Mouse (Mus musculus) intestine, postnatal 0 days (tissue): ENCODE results near the gene Stxbp6. TPM values are rescaled to one million over a fixed set of nuclear protein-coding genes. Genes with fewer than 3 reads are reported as not detected.

Experiments used
- ATAC-seq: fragments of 200-750 bp; cut with Nextera tagmentation; 2 replicates; pipeline ENCODE4 v1.8.0; 2017; ENCODE audit warnings: mild to moderate bottlenecking, moderate TSS enrichment, moderate library complexity
- H3K27ac ChIP-seq: fragments of 300-500 bp; sonication (generic); 2 replicates; pipeline ENCODE4 v1.5.1; 2014; ENCODE audit warnings: mild to moderate bottlenecking, low read depth, low read length, moderate library complexity
- H3K27me3 ChIP-seq: fragments of 300-500 bp; sonication (generic); replicated peaks from 2 replicates; pipeline ENCODE4 v1.6.1; 2014; ENCODE audit warnings: low read length, mixed read lengths; ENCODE audit not compliant: control insufficient read depth, insufficient read depth
- H3K36me3 ChIP-seq: fragments of 300-500 bp; sonication (generic); 2 replicates; pipeline ENCODE4 v1.6.1; 2014; ENCODE audit warnings: mild to moderate bottlenecking, moderate library complexity; ENCODE audit not compliant: control insufficient read depth, insufficient read depth
- H3K4me1 ChIP-seq: fragments of 300-500 bp; sonication (generic); replicated peaks from 2 replicates; pipeline ENCODE4 v1.6.1; 2014; ENCODE audit warnings: antibody characterized with exemption, low read length, mixed read lengths; ENCODE audit not compliant: control insufficient read depth, insufficient read depth
- H3K4me2 ChIP-seq: fragments of 300-500 bp; sonication (generic); replicated peaks from 2 replicates; pipeline ENCODE4 v1.6.1; 2014; ENCODE audit warnings: low read depth, mild to moderate bottlenecking, moderate library complexity
- H3K4me3 ChIP-seq: fragments of 300-500 bp; sonication (generic); 2 replicates; pipeline ENCODE4 v1.5.1; 2014; ENCODE audit warnings: low read depth, low read length
- H3K9ac ChIP-seq: fragments of 300-500 bp; sonication (generic); 2 replicates; pipeline ENCODE4 v1.6.1; 2014; ENCODE audit warnings: mild to moderate bottlenecking, low read depth, low read length
- H3K9me3 ChIP-seq: fragments of 300-500 bp; sonication (generic); 2 replicates; pipeline ENCODE4 v1.6.1; 2016; ENCODE audit warnings: mixed run types; ENCODE audit not compliant: control insufficient read depth
- CTCF ChIP-seq: sonication (generic); IDR thresholded peaks from 2 replicates; pipeline ENCODE4 v1.5.1; 2016; ENCODE audit warnings: low read depth, mild to moderate bottlenecking, control low read depth, antibody characterized with exemption, moderate library complexity
- WGBS: fragments of 180-500 bp; shearing (Covaris S2); extraction: QIAGEN DNeasy Blood & Tissue Kit; methylation state at CpG from one replicate; pipeline ENCODE4 v1.1.7; 2014; 5-methylcytosine and 5-hydroxymethylcytosine counted together
- polyA plus RNA-seq: library from polyadenylated mRNA; unstranded; fragments of >200 nt; fragmentation: Nextera tagmentation; extraction: Ambion mirVana; gene quantifications from 2 replicates; pipeline ENCODE4 v1.2.1, GENCODE M21; 2015

Stxbp6 gene
- polyA plus RNA-seq, 1 experiment from 2014 or later, result 9.2 TPM

- no peak for ATAC-seq
- no peak for TF ChIP-seq CTCF
These were observed 215.1 kb downstream of the Stxbp6 start for GRCm38 (mm10) chr12:44859454-44859853.

GRCm38 (mm10) chr12:44858110-44858885 lies 216.2 kb downstream of the Stxbp6 start:
- 29% methylated on average over 4 of the region's 4 CpGs for WGBS
- H3K9ac ChIP-seq, result no peak overlapping the region
- no peak overlapping the region for H3K27ac ChIP-seq
- H3K27me3 ChIP-seq, result no peaks in the 10 kb centered on the region
- no peak overlapping the region for H3K4me2 ChIP-seq
- peak; percentile 53 for ATAC-seq
- no peaks in the 10 kb centered on the region for H3K36me3 ChIP-seq
- H3K4me1 ChIP-seq, result 0 out of 2 replicates have a peak, but pooled peaks cover 2% of the 10 kb centered on the region
- no peak overlapping the region for H3K4me3 ChIP-seq
- no peaks in the 10 kb centered on the region for H3K9me3 ChIP-seq
- TF ChIP-seq CTCF, result no peak

More at GRCm38 (mm10) chr12:44859454-44859853, 215.1 kb downstream of the Stxbp6 start:
- WGBS, result 41% methylated on average over 5 of the region's 5 CpGs
- H3K4me2 ChIP-seq, result no peak overlapping the region
- no peak overlapping the region for H3K4me3 ChIP-seq
- no peak overlapping the region for H3K9ac ChIP-seq
- no peaks in the 10 kb centered on the region for H3K27me3 ChIP-seq
- H3K36me3 ChIP-seq, result no peaks in the 10 kb centered on the region
- H3K9me3 ChIP-seq, result no peaks in the 10 kb centered on the region
- H3K27ac ChIP-seq, result no peak overlapping the region
- H3K4me1 ChIP-seq, result 0 out of 2 replicates have a peak, but pooled peaks cover 2% of the 10 kb centered on the region

DNA sequence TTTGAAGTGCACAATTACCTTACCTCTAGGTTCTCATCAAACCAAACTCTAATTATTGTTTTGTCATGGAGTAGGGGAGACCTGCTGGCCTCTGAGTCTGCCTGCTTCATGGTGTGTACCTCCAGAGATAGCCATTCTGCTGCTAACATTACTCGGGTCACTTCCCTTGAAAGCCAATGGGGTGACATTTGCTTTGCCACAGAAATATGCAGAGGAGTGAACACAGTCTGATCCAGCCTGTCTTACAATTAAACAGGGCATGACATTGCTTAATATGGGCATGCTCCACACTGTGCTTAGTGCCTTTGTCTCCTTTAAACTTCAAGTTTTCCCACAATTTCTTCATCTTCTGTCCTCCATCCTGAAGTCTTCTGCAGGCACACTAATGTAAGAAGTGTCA lies 222.5 kb downstream of the Stxbp6 start:
- WGBS, result 76% methylated on average over 1 of the region's 1 CpGs
- TF ChIP-seq CTCF, result no peak
- H3K4me2 ChIP-seq, result no peak overlapping the region
- no peak for ATAC-seq
- no peak overlapping the region for H3K9ac ChIP-seq
- no peaks in the 10 kb centered on the region for H3K27me3 ChIP-seq
- no peaks in the 10 kb centered on the region for H3K4me1 ChIP-seq
- H3K9me3 ChIP-seq, result no peaks in the 10 kb centered on the region
- H3K36me3 ChIP-seq, result no peaks in the 10 kb centered on the region
- no peak overlapping the region for H3K4me3 ChIP-seq
- H3K27ac ChIP-seq, result no peak overlapping the region

DNA sequence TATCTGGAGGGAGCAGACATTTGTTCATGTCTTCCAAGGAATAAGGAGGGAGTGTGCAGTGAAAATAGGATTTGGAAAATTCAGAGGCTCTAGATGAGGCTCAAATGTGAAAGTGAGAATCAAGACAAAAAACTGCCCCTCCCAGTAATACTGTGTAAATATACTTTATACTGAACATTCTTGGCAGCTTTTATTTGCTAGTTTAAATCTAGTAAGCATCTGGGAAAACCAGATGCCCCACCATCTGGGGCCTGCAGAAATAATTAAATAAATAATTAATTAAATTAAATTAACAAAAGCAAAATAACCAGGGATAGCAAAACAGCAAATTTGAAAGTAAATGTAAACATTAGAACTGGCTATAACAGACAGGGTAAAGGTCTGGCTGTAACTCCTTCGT lies 224.0 kb downstream of the Stxbp6 start:
- Histone ChIP-seq H3K27ac (no peak overlapping the region), H3K4me3 (no peak overlapping the region), H3K9ac (no peak overlapping the region), H3K4me1 (no peaks in the 10 kb centered on the region), H3K27me3 (no peaks in the 10 kb centered on the region), H3K36me3 (no peaks in the 10 kb centered on the region), H3K9me3 (no peaks in the 10 kb centered on the region), H3K4me2 (no peak overlapping the region)
- TF ChIP-seq CTCF, result no peak
- no peak for ATAC-seq
- 51% methylated on average over 1 of the region's 1 CpGs for WGBS

- H3K27me3 ChIP-seq, result no peaks in the 10 kb centered on the region
- H3K4me2 ChIP-seq, result no peak overlapping the region
- H3K4me1 ChIP-seq, result no peaks in the 10 kb centered on the region
- no peak overlapping the region for H3K4me3 ChIP-seq
- WGBS, result 25% methylated on average over 3 of the region's 3 CpGs
- peak; percentile 64; the same call in 1 of the 2 replicates for ATAC-seq
- H3K36me3 ChIP-seq, result no peaks in the 10 kb centered on the region
- TF ChIP-seq CTCF, result peak; percentile 92
- H3K9ac ChIP-seq, result no peak overlapping the region
- H3K27ac ChIP-seq, result no peak overlapping the region
- H3K9me3 ChIP-seq, result no peaks in the 10 kb centered on the region
These were observed 225.9 kb downstream of the Stxbp6 start for GRCm38 (mm10) chr12:44848483-44849221.

GRCm38 (mm10) chr12:44840585-44840984 lies 233.9 kb downstream of the Stxbp6 start:
- Histone ChIP-seq H3K27ac (no peak overlapping the region), H3K4me2 (no peak overlapping the region), H3K9me3 (no peaks in the 10 kb centered on the region), H3K9ac (no peak overlapping the region), H3K27me3 (no peaks in the 10 kb centered on the region), H3K4me1 (no peaks in the 10 kb centered on the region), H3K4me3 (no peak overlapping the region), H3K36me3 (no peaks in the 10 kb centered on the region)
- no peak for TF ChIP-seq CTCF
- no peak for ATAC-seq
- 83% methylated on average over 2 of the region's 2 CpGs for WGBS
